Mouse (Mus musculus) forebrain, postnatal 0 days (tissue): Measurements from ENCODE around the gene Agtpbp1. TPM values are rescaled to one million over a fixed set of nuclear protein-coding genes. Genes with fewer than 3 reads are reported as not detected.

ENCODE experiments used
- ATAC-seq: fragments of 200-750 bp; cut with Nextera tagmentation; 2 replicates; pipeline ENCODE4 v1.8.0; 2017; ENCODE audit warnings: mild to moderate bottlenecking, moderate library complexity
- DNase-seq: peaks from one replicate; pipeline ENCODE4 v3.0.0-alpha.2; 2015
- H3K27ac ChIP-seq: fragments of 300-500 bp; sonication (generic); 2 replicates; pipeline ENCODE4 v1.5.1; 2014; ENCODE audit warnings: low read depth, mild to moderate bottlenecking, antibody characterized with exemption, low read length, moderate library complexity, mixed read lengths
- H3K27me3 ChIP-seq: fragments of 300-500 bp; sonication (generic); 2 replicates; pipeline ENCODE4 v1.6.1; 2014; ENCODE audit warnings: mild to moderate bottlenecking, low read length, mixed read lengths; ENCODE audit not compliant: insufficient read depth
- H3K36me3 ChIP-seq: fragments of 300-500 bp; sonication (generic); 2 replicates; pipeline ENCODE4 v1.6.1; 2014; ENCODE audit warnings: mild to moderate bottlenecking, moderate library complexity; ENCODE audit not compliant: insufficient read depth
- H3K4me1 ChIP-seq: fragments of 300-500 bp; sonication (generic); 2 replicates; pipeline ENCODE4 v1.6.1; 2014; ENCODE audit warnings: antibody characterized with exemption; ENCODE audit not compliant: insufficient read depth
- H3K4me2 ChIP-seq: fragments of 300-500 bp; sonication (generic); 2 replicates; pipeline ENCODE4 v1.6.1; 2014; ENCODE audit warnings: low read depth, mild to moderate bottlenecking, moderate library complexity
- H3K4me3 ChIP-seq: fragments of 300-500 bp; sonication (generic); 2 replicates; pipeline ENCODE4 v1.5.1; 2014; ENCODE audit warnings: low read depth, low read length, mixed read lengths
- H3K9ac ChIP-seq: fragments of 300-500 bp; sonication (generic); 2 replicates; pipeline ENCODE4 v1.6.1; 2014; ENCODE audit warnings: mild to moderate bottlenecking
- H3K9me3 ChIP-seq: fragments of 300-500 bp; sonication (generic); 2 replicates; pipeline ENCODE4 v1.6.1; 2016; ENCODE audit warnings: low read length
- CTCF ChIP-seq: sonication (generic); IDR thresholded peaks from 2 replicates; pipeline ENCODE4 v1.5.1; 2016; ENCODE audit warnings: antibody characterized with exemption, control low read depth, low read depth
- WGBS: fragments of 180-500 bp; shearing (Covaris S2); extraction: QIAGEN DNeasy Blood & Tissue Kit; methylation state at CpG from one replicate; pipeline ENCODE4 v1.1.7; 2014; 5-methylcytosine and 5-hydroxymethylcytosine counted together
- polyA plus RNA-seq: library from polyadenylated mRNA; unstranded; fragments of >200 nt; fragmentation: Nextera tagmentation; extraction: Ambion mirVana; gene quantifications from 2 replicates; pipeline ENCODE4 v1.2.1, GENCODE M21; 2015
- total RNA-seq: library from RNA; depleted of rRNA; stranded (reverse); fragments of >200 nt; gene quantifications from 2 replicates; pipeline ENCODE4 v1.2.3, GENCODE M21; 2014

Gene Agtpbp1
- total and polyA plus RNA-seq, 2 experiments from 2014 or later = 65.1 to 160 TPM

GRCm38 (mm10) chr13:59615554-59615953 lies 30.5 kb upstream of the Agtpbp1 start:
- TF ChIP-seq CTCF = no peak
- H3K27me3 ChIP-seq = no peaks in the 10 kb centered on the region
- H3K4me3 ChIP-seq = no peak overlapping the region
- DNase-seq = no peak
- no peak overlapping the region for H3K4me2 ChIP-seq
- 93% methylated on average over 4 of the region's 4 CpGs for WGBS
- no peaks in the 10 kb centered on the region for H3K9me3 ChIP-seq
- H3K27ac ChIP-seq = no peak overlapping the region
- H3K36me3 ChIP-seq = peaks cover 58% of the 10 kb centered on the region
- H3K4me1 ChIP-seq = no peaks in the 10 kb centered on the region
- ATAC-seq = no peak
- no peak overlapping the region for H3K9ac ChIP-seq

- ATAC-seq = no peak
- DNase-seq = no peak
- H3K4me1 ChIP-seq = no peaks in the 10 kb centered on the region
- H3K27me3 ChIP-seq = no peaks in the 10 kb centered on the region
- peaks cover 62% of the 10 kb centered on the region for H3K36me3 ChIP-seq
- WGBS = 90% methylated on average over 4 of the region's 4 CpGs
- TF ChIP-seq CTCF = no peak
- H3K4me2 ChIP-seq = no peak overlapping the region
- no peak overlapping the region for H3K9ac ChIP-seq
- no peak overlapping the region for H3K4me3 ChIP-seq
- no peak overlapping the region for H3K27ac ChIP-seq
- no peaks in the 10 kb centered on the region for H3K9me3 ChIP-seq
Measured at GRCm38 (mm10) chr13:59615152-59615551, 30.1 kb upstream of the Agtpbp1 start.

GRCm38 (mm10) chr13:59613868-59614267 lies 28.8 kb upstream of the Agtpbp1 start:
- H3K9ac ChIP-seq = no peak overlapping the region
- no peak for TF ChIP-seq CTCF
- ATAC-seq (no peak), DNase-seq (no peak)
- no peak overlapping the region for H3K4me3 ChIP-seq
- no peak overlapping the region for H3K4me2 ChIP-seq
- peaks cover 70% of the 10 kb centered on the region for H3K36me3 ChIP-seq
- H3K27ac ChIP-seq = no peak overlapping the region
- no peaks in the 10 kb centered on the region for H3K9me3 ChIP-seq
- H3K4me1 ChIP-seq = no peaks in the 10 kb centered on the region
- H3K27me3 ChIP-seq = no peaks in the 10 kb centered on the region
- 87% methylated on average over 4 of the region's 4 CpGs for WGBS

- DNase-seq (no peak), ATAC-seq (no peak)
- H3K4me2 ChIP-seq = no peak overlapping the region
- H3K36me3 ChIP-seq = peaks cover 79% of the 10 kb centered on the region
- WGBS = 100% methylated on average over 2 of the region's 2 CpGs
- H3K27ac ChIP-seq = no peak overlapping the region
- no peak overlapping the region for H3K4me3 ChIP-seq
- no peak overlapping the region for H3K9ac ChIP-seq
- H3K27me3 ChIP-seq = no peaks in the 10 kb centered on the region
- no peaks in the 10 kb centered on the region for H3K4me1 ChIP-seq
- TF ChIP-seq CTCF = no peak
- no peaks in the 10 kb centered on the region for H3K9me3 ChIP-seq
Measured at GRCm38 (mm10) chr13:59610437-59610836, 25.4 kb upstream of the Agtpbp1 start.

GRCm38 (mm10) chr13:59609885-59610284 lies 24.9 kb upstream of the Agtpbp1 start:
- ATAC-seq (no peak), DNase-seq (no peak)
- TF ChIP-seq CTCF = no peak
- Histone ChIP-seq H3K36me3 (peaks cover 79% of the 10 kb centered on the region), H3K4me3 (no peak overlapping the region), H3K9ac (no peak overlapping the region), H3K27me3 (no peaks in the 10 kb centered on the region), H3K4me2 (no peak overlapping the region), H3K4me1 (no peaks in the 10 kb centered on the region), H3K27ac (no peak overlapping the region), H3K9me3 (no peaks in the 10 kb centered on the region)
- 93% methylated on average over 4 of the region's 4 CpGs for WGBS

- Histone ChIP-seq H3K4me3 (no peak overlapping the region), H3K4me2 (no peak overlapping the region), H3K9ac (no peak overlapping the region), H3K9me3 (no peaks in the 10 kb centered on the region), H3K36me3 (peaks cover 84% of the 10 kb centered on the region), H3K4me1 (no peaks in the 10 kb centered on the region), H3K27ac (no peak overlapping the region), H3K27me3 (no peaks in the 10 kb centered on the region)
- 85% methylated on average over 10 of the region's 10 CpGs for WGBS
- TF ChIP-seq CTCF = no peak
- ATAC-seq = no peak
- DNase-seq = no peak
Measured at GRCm38 (mm10) chr13:59605221-59605922, 20.3 kb upstream of the Agtpbp1 start.

GRCm38 (mm10) chr13:59604511-59604910 lies 19.5 kb upstream of the Agtpbp1 start:
- Histone ChIP-seq H3K27ac (no peak overlapping the region), H3K4me3 (no peak overlapping the region), H3K4me1 (no peaks in the 10 kb centered on the region), H3K9me3 (no peaks in the 10 kb centered on the region), H3K4me2 (no peak overlapping the region), H3K27me3 (no peaks in the 10 kb centered on the region), H3K9ac (no peak overlapping the region), H3K36me3 (peaks cover 83% of the 10 kb centered on the region)
- no peak for ATAC-seq
- no peak for DNase-seq
- WGBS = 88% methylated on average over 1 of the region's 1 CpGs
- TF ChIP-seq CTCF = no peak
